Mouse (Mus musculus) C2C12 (cell line): ENCODE results near the gene Gm28729.

Experiments used
- CEBPB ChIP-seq: IDR thresholded peaks from one replicate; pipeline ENCODE4 v1.6.1; 2011; ENCODE audit warnings: low read depth, mild to moderate bottlenecking, control low read depth, moderate library complexity
- CTCF ChIP-seq: IDR thresholded peaks from one replicate; pipeline ENCODE4 v1.5.1; 2011; ENCODE audit not compliant: control insufficient read depth, insufficient read depth, insufficient read length
- MYOG ChIP-seq: IDR thresholded peaks from one replicate; pipeline ENCODE4 v1.6.1; 2011; ENCODE audit not compliant: control insufficient read depth, insufficient read length; ENCODE audit errors: extremely low read depth
- USF1 ChIP-seq: IDR thresholded peaks from one replicate; pipeline ENCODE4 v1.6.1; 2011; ENCODE audit warnings: low read depth, mild to moderate bottlenecking, control low read depth, moderate library complexity

DNA sequence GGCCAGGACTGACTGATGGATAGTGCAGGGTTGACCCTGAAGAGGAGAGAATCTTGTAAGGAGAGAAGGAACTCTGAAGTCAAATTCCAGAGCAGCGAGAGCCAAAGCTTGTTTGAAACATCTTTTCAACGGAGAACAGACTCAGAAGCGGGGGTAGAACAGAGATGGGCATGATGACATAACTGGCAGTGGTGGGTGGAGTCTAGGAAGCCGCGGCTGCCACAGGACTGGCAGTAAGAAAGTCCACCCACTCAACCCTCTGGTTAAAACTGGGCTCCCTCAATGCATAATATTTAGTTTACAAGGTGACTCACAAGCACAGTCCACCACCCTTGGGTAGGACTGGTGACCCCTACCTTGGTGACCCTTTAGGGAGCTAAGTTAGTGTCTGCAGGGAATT, 9.3 kb downstream of the Gm28729 start:
- TF ChIP-seq CTCF (no peak), CEBPB (no peak), MYOG (no peak), USF1 (no peak)
